ENCODE assay signal across 8 mouse cellular contexts in the genomic region with DNA sequence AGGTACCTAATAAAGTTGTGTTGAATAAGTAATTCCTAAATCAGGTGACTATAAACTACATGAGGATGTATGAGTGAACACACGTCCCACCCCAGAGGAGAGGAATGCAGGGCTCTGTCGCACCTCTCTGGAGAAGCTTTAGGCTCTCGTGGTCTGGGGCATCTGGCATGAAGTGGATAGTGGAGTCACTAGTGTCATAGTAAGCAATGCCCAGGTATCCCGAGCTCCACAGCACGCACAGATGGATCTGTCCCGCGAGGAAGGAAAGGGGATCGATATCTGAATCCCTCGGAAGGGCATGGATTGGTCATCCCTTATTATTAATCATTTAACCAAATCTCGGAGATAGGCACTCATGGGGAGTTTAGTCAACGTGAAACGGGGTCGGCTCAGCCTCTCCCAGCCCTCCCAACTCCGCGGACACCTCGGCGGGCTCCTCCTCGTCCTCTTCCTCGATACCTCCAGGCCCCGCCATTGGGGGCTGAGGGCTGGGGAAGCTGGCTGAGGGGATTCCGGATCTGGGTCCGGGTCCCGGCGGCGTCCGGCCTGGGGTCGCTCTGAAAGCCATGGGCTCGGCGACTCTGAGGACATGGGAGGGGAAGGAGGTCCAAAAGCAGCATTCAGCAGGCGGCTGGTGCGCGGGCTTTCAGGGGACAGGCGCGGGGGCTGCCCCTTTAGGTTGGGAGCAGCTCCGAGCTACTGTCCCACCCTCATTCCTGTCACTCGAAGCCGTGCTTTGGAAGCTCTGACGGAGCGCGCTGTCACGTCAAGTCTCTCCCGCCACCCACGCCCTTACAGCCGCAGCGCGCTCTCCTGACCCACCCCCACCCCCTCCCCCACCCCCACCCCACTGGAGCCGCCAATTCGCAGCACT. TPM values are rescaled to one million over a fixed set of nuclear protein-coding genes. Genes with fewer than 3 reads are reported as not detected.
DNase-seq lines count a peak whose midpoint lies in the region; ATAC-seq and TF ChIP-seq lines count a peak whose summit lies in the region.

No protein-coding gene starts in this region.

- no peaks in the 10 kb centered on the region for H3K27me3 ChIP-seq in kidney, postnatal 0 days (ENCODE audit: insufficient read depth, low read length)
- H3K27me3 ChIP-seq in neural tube, embryonic 13.5 days: no peaks in the 10 kb centered on the region

- H3K27ac ChIP-seq in kidney, postnatal 0 days: peak overlapping the region; percentile 88
- H3K27ac ChIP-seq in neural tube, embryonic 13.5 days (replicated peaks): peak overlapping the region; percentile 76

- peaks cover 32% of the 10 kb centered on the region for H3K4me1 ChIP-seq in kidney, postnatal 0 days (replicated peaks; ENCODE audit: insufficient read depth, low read length)
- H3K4me1 ChIP-seq in neural tube, embryonic 13.5 days (replicated peaks): peaks cover 38% of the 10 kb centered on the region

- H3K4me3 ChIP-seq in kidney, postnatal 0 days (replicated peaks; ENCODE audit: low read depth, low read length): peak overlapping the region; percentile 50
- peak overlapping the region; percentile 58 for H3K4me3 ChIP-seq in neural tube, embryonic 13.5 days

- peak; percentile 39 for DNase-seq in cerebellum, adult 8-10 months
- no peak for DNase-seq in cerebellum, postnatal 25 days
- DNase-seq in retina, embryonic 14.5 days (ENCODE audit: low spot score): peak; percentile 9
- no peak for DNase-seq in retina, postnatal 1 day
- DNase-seq in kidney, postnatal 0 days (ENCODE audit: low spot score): peak; percentile 18
- no peak for DNase-seq in layer of hippocampus, postnatal 25 days (ENCODE audit: extremely low spot score in 1 of 2, low spot score in 1 of 2)

- 2% methylated on average over 48 of the region's 48 CpGs for WGBS in kidney, postnatal 0 days
- 7% methylated on average over 33 of the region's 48 CpGs for WGBS in neural tube, embryonic 13.5 days

- H3K9me3 ChIP-seq in kidney, postnatal 0 days (replicated peaks; ENCODE audit: low read length): no peaks in the 10 kb centered on the region
- no peaks in the 10 kb centered on the region for H3K9me3 ChIP-seq in neural tube, embryonic 13.5 days

- H3K4me2 ChIP-seq in kidney, postnatal 0 days (ENCODE audit: low read length): peak overlapping the region; percentile 96
- peak overlapping the region; percentile 99 for H3K4me2 ChIP-seq in neural tube, embryonic 13.5 days

- no peak for TF ChIP-seq CTCF in kidney, postnatal 0 days (IDR thresholded peaks at IDR 0.05; ENCODE audit: low read depth)

- ATAC-seq in kidney, postnatal 0 days (replicated peaks; ENCODE audit: low FRiP score, low read depth): peak; percentile 59
- peak; percentile 74 for ATAC-seq in neural tube, embryonic 13.5 days (ENCODE audit: low read depth)
- no peak for ATAC-seq in frontal cortex, adult (ENCODE audit: low TSS enrichment)

- no peaks in the 10 kb centered on the region for H3K36me3 ChIP-seq in kidney, postnatal 0 days (ENCODE audit: insufficient read depth, low read length)
- H3K36me3 ChIP-seq in neural tube, embryonic 13.5 days: no peaks in the 10 kb centered on the region

- peak overlapping the region; percentile 78 for H3K9ac ChIP-seq in kidney, postnatal 0 days (ENCODE audit: low read depth, low read length)
- peak overlapping the region; percentile 83 for H3K9ac ChIP-seq in neural tube, embryonic 13.5 days

RNA-seq across cellular contexts. Expression of gene Msh5, which starts 0.5 kb away (rescaled TPM):
- polyA plus RNA-seq in kidney, postnatal 0 days (2015; fragmentation: Nextera tagmentation; extraction: Ambion mirVana): 2.7 and 3.0 TPM in 2 replicates
- polyA plus RNA-seq in neural tube, embryonic 13.5 days (2015; fragmentation: Nextera tagmentation; extraction: Ambion mirVana): 2.8 and 3.1 TPM in 2 replicates
- under 1 TPM; 0.62 to 0.82 TPM for total RNA-seq in layer of hippocampus, postnatal 25 days (2021)

RNA-seq across cellular contexts. Expression of gene Clic1, which starts 3.7 kb away (rescaled TPM):
- polyA plus RNA-seq in kidney, postnatal 0 days (2015; fragmentation: Nextera tagmentation; extraction: Ambion mirVana): 266 and 282 TPM in 2 replicates
- 132 and 145 TPM in 2 replicates for polyA plus RNA-seq in neural tube, embryonic 13.5 days (2015; fragmentation: Nextera tagmentation; extraction: Ambion mirVana)
- 10 to 100 TPM in 1 of 2 experiments, 1 to 10 TPM in 1; 9.7 to 10.1 TPM for total RNA-seq in layer of hippocampus, postnatal 25 days (2021)

RNA-seq across cellular contexts. Expression of gene Ddah2, which starts 12.8 kb away (rescaled TPM):
- 227 and 244 TPM in 2 replicates for polyA plus RNA-seq in kidney, postnatal 0 days (2015; fragmentation: Nextera tagmentation; extraction: Ambion mirVana)
- 417 and 431 TPM in 2 replicates for polyA plus RNA-seq in neural tube, embryonic 13.5 days (2015; fragmentation: Nextera tagmentation; extraction: Ambion mirVana)
- total RNA-seq in layer of hippocampus, postnatal 25 days (2021): 10 to 100 TPM; 19.5 to 20.7 TPM

RNA-seq across cellular contexts. Expression of gene Sapcd1, which starts 18.2 kb away (rescaled TPM):
- 2.3 and 3.7 TPM in 2 replicates for polyA plus RNA-seq in kidney, postnatal 0 days (2015; fragmentation: Nextera tagmentation; extraction: Ambion mirVana)
- polyA plus RNA-seq in neural tube, embryonic 13.5 days (2015; fragmentation: Nextera tagmentation; extraction: Ambion mirVana): 2.5 and 2.6 TPM in 2 replicates
- 1 to 10 TPM in 1 of 2 experiments, under 1 TPM in 1; 0.64 to 1.1 TPM for total RNA-seq in layer of hippocampus, postnatal 25 days (2021)

RNA-seq across cellular contexts. Expression of gene Ly6g6c, which starts 19.1 kb away (rescaled TPM):
- not detected in 2 replicates for polyA plus RNA-seq in kidney, postnatal 0 days (2015; fragmentation: Nextera tagmentation; extraction: Ambion mirVana)
- 0.54 TPM in 1 of 2 replicates, not detected in the other for polyA plus RNA-seq in neural tube, embryonic 13.5 days (2015; fragmentation: Nextera tagmentation; extraction: Ambion mirVana)
- not detected for total RNA-seq in layer of hippocampus, postnatal 25 days (2021)

Comparison
In these comparisons a context has a peak if more than half of its experiments do, and no peak if none do; other contexts are left out.
1. DNase-seq: peak in cerebellum, adult 8-10 months (single experiment), retina, embryonic 14.5 days (single experiment) and kidney, postnatal 0 days (single experiment); none in cerebellum, postnatal 25 days (0 of 2), retina, postnatal 1 day (single experiment) and layer of hippocampus, postnatal 25 days (0 of 2).